In genomic region chr19:16329056-16329455, GRCm38 (mm10) we compare ENCODE assay signal across 20 mouse cellular contexts.
DNase-seq lines count a peak whose midpoint lies in the region; ATAC-seq and TF ChIP-seq lines count a peak whose summit lies in the region.
"Had no signal": no experiment of that assay in that cellular context is flagged by ENCODE, and none has a peak within 500 bp of the region (broad histone marks: within the 10 kb centered on the region; RNA-seq: fewer than 3 reads in every experiment).

No protein-coding gene starts in this region.

- no peak for DNase-seq in forebrain, postnatal 0 days
- no peak for DNase-seq in stomach, postnatal 0 days (ENCODE audit: low spot score)
- no peak for DNase-seq in spleen, postnatal 36 days (ENCODE audit: low spot score in 2 of 2)
- DNase-seq in cerebellum, postnatal 25 days, result no peak
- DNase-seq: cerebellum, adult 9-10 months; gastrocnemius, postnatal 14 days; kidney, adult 8-10 months; kidney, postnatal 10 days; layer of hippocampus, postnatal 36 days; lung, postnatal 4 days; thymus, adult 2 months; thymus, postnatal 4 days had no signal

- H3K4me3 ChIP-seq in forebrain, embryonic 13.5 days, result no peak overlapping the region
- no peak overlapping the region for H3K4me3 ChIP-seq in forebrain, postnatal 0 days (ENCODE audit: low read depth, low read length)
- no peak overlapping the region for H3K4me3 ChIP-seq in midbrain, embryonic 13.5 days (replicated peaks)
- H3K4me3 ChIP-seq in midbrain, embryonic 16.5 days (ENCODE audit: low read depth, low read length), result no peak overlapping the region
- no peak overlapping the region for H3K4me3 ChIP-seq in stomach, postnatal 0 days (ENCODE audit: low read depth, low read length)
- H3K4me3 ChIP-seq: embryonic facial prominence, embryonic 10.5 days; neural tube, embryonic 12.5 days; stomach, embryonic 15.5 days had no signal

- H3K4me1 ChIP-seq in forebrain, embryonic 13.5 days, result peaks cover 39% of the 10 kb centered on the region
- peaks cover 22% of the 10 kb centered on the region for H3K4me1 ChIP-seq in forebrain, postnatal 0 days (ENCODE audit: insufficient read depth)
- H3K4me1 ChIP-seq in midbrain, embryonic 13.5 days (replicated peaks), result peaks cover 39% of the 10 kb centered on the region
- H3K4me1 ChIP-seq in midbrain, embryonic 16.5 days (ENCODE audit: control insufficient read depth, insufficient read depth, low read length), result peaks cover 41% of the 10 kb centered on the region
- no peaks in the 10 kb centered on the region; the same call in 1 of the 2 replicates for H3K4me1 ChIP-seq in stomach, postnatal 0 days (replicated peaks; ENCODE audit: control insufficient read depth, insufficient read depth)

- 0 out of 2 replicates have a peak, but pooled peaks cover 1% of the 10 kb centered on the region for H3K36me3 ChIP-seq in forebrain, embryonic 13.5 days (ENCODE audit: poor library complexity, severe bottlenecking)
- peaks cover 6% of the 10 kb centered on the region for H3K36me3 ChIP-seq in forebrain, postnatal 0 days (ENCODE audit: insufficient read depth)
- peaks cover 7% of the 10 kb centered on the region for H3K36me3 ChIP-seq in midbrain, embryonic 13.5 days
- H3K36me3 ChIP-seq in midbrain, embryonic 16.5 days (ENCODE audit: control insufficient read depth, insufficient read depth, low read length), result no peaks in the 10 kb centered on the region; the same call in 1 of the 2 replicates
- peaks cover 1% of the 10 kb centered on the region; the same call in 1 of the 2 replicates for H3K36me3 ChIP-seq in stomach, postnatal 0 days (ENCODE audit: control insufficient read depth, insufficient read depth, low read length)
- H3K36me3 ChIP-seq: stomach, embryonic 15.5 days had no signal

- H3K27ac ChIP-seq in forebrain, embryonic 13.5 days, result 0 out of 2 replicates have a peak overlapping the region, but pooled peaks have one; percentile 66
- no peak overlapping the region for H3K27ac ChIP-seq in forebrain, postnatal 0 days (ENCODE audit: low read depth, low read length)
- 0 out of 2 replicates have a peak overlapping the region, but pooled peaks have one; percentile 61 for H3K27ac ChIP-seq in midbrain, embryonic 13.5 days
- H3K27ac ChIP-seq in midbrain, embryonic 16.5 days (ENCODE audit: low read length), result no peak overlapping the region
- no peak overlapping the region for H3K27ac ChIP-seq in stomach, postnatal 0 days (replicated peaks)
- H3K27ac ChIP-seq: embryonic facial prominence, embryonic 10.5 days; neural tube, embryonic 12.5 days had no signal

- no peak overlapping the region for H3K4me2 ChIP-seq in forebrain, embryonic 13.5 days
- no peak overlapping the region for H3K4me2 ChIP-seq in forebrain, postnatal 0 days (ENCODE audit: low read depth)
- H3K4me2 ChIP-seq in midbrain, embryonic 13.5 days (replicated peaks), result no peak overlapping the region
- H3K4me2 ChIP-seq in midbrain, embryonic 16.5 days (ENCODE audit: low read length), result no peak overlapping the region
- no peak overlapping the region for H3K4me2 ChIP-seq in stomach, postnatal 0 days (replicated peaks; ENCODE audit: low read depth)
- H3K4me2 ChIP-seq: heart, embryonic 11.5 days; neural tube, embryonic 12.5 days; stomach, embryonic 15.5 days had no signal

- no peak for TF ChIP-seq EP300 in stomach, postnatal 0 days (optimal IDR thresholded peaks at IDR 0.05)

- no peak for TF ChIP-seq CTCF in forebrain, postnatal 0 days (IDR thresholded peaks at IDR 0.05; ENCODE audit: low read depth)
- TF ChIP-seq CTCF in stomach, postnatal 0 days (IDR thresholded peaks at IDR 0.05; ENCODE audit: low read depth), result no peak

- H3K27me3 ChIP-seq in forebrain, embryonic 13.5 days, result no peaks in the 10 kb centered on the region
- no peaks in the 10 kb centered on the region for H3K27me3 ChIP-seq in forebrain, postnatal 0 days (ENCODE audit: insufficient read depth, low read length)
- no peaks in the 10 kb centered on the region for H3K27me3 ChIP-seq in midbrain, embryonic 13.5 days
- H3K27me3 ChIP-seq in midbrain, embryonic 16.5 days (ENCODE audit: control insufficient read depth, insufficient read depth, low read depth, low read length), result no peaks in the 10 kb centered on the region
- no peaks in the 10 kb centered on the region for H3K27me3 ChIP-seq in stomach, postnatal 0 days (ENCODE audit: control insufficient read depth, insufficient read depth, low read length)
- H3K27me3 ChIP-seq: neural tube, embryonic 12.5 days; stomach, embryonic 15.5 days had no signal

- H3K9me3 ChIP-seq in forebrain, embryonic 13.5 days (replicated peaks), result no peaks in the 10 kb centered on the region
- H3K9me3 ChIP-seq in forebrain, postnatal 0 days (ENCODE audit: low read length), result no peaks in the 10 kb centered on the region
- H3K9me3 ChIP-seq in midbrain, embryonic 13.5 days, result no peaks in the 10 kb centered on the region
- no peaks in the 10 kb centered on the region for H3K9me3 ChIP-seq in midbrain, embryonic 16.5 days (replicated peaks; ENCODE audit: control insufficient read depth, low read length, poor library complexity, severe bottlenecking)
- no peaks in the 10 kb centered on the region for H3K9me3 ChIP-seq in stomach, postnatal 0 days (ENCODE audit: control insufficient read depth, low read length)
- H3K9me3 ChIP-seq: embryonic facial prominence, embryonic 10.5 days; neural tube, embryonic 12.5 days; stomach, embryonic 15.5 days had no signal

- ATAC-seq in forebrain, embryonic 13.5 days, result no peak
- ATAC-seq in forebrain, postnatal 0 days, result no peak
- no peak for ATAC-seq in midbrain, embryonic 13.5 days
- no peak for ATAC-seq in midbrain, embryonic 16.5 days
- peak; percentile 34 for ATAC-seq in activated CD4-positive, CD25-positive, alpha-beta regulatory T cell, adult 4 months
- 0 out of 2 replicates have a peak, but pooled peaks have one; percentile 9 for ATAC-seq in stomach, postnatal 0 days (ENCODE audit: low FRiP score, low TSS enrichment)

- no peak overlapping the region for H3K9ac ChIP-seq in forebrain, embryonic 13.5 days
- H3K9ac ChIP-seq in forebrain, postnatal 0 days, result no peak overlapping the region
- no peak overlapping the region for H3K9ac ChIP-seq in midbrain, embryonic 13.5 days (replicated peaks)
- no peak overlapping the region for H3K9ac ChIP-seq in midbrain, embryonic 16.5 days (ENCODE audit: low read depth, low read length)
- no peak overlapping the region for H3K9ac ChIP-seq in stomach, postnatal 0 days (ENCODE audit: low read length)
- H3K9ac ChIP-seq: neural tube, embryonic 12.5 days; stomach, embryonic 15.5 days had no signal

Comparison
In these comparisons a context has a peak if more than half of its experiments do, and no peak if none do; other contexts are left out.
1. H3K27ac ChIP-seq: peak in forebrain, embryonic 13.5 days (single experiment) and midbrain, embryonic 13.5 days (single experiment); none in forebrain, postnatal 0 days (single experiment), midbrain, embryonic 16.5 days (single experiment) and stomach, postnatal 0 days (single experiment).
2. ATAC-seq: peak in activated CD4-positive, CD25-positive, alpha-beta regulatory T cell, adult 4 months (single experiment) and stomach, postnatal 0 days (single experiment); none in forebrain, embryonic 13.5 days (single experiment), forebrain, postnatal 0 days (single experiment), midbrain, embryonic 13.5 days (single experiment) and midbrain, embryonic 16.5 days (single experiment).